Comparison of ENCODE assay signal across 27 mouse cellular contexts in genomic region chr3:109740466-109741102, GRCm38 (mm10).
DNase-seq lines count a peak whose midpoint lies in the region; ATAC-seq lines count a peak whose summit lies in the region.
"Had no signal": no experiment of that assay in that cellular context is flagged by ENCODE, and none has a peak within 500 bp of the region (broad histone marks: within the 10 kb centered on the region; RNA-seq: fewer than 3 reads in every experiment).

No protein-coding gene starts in this region.

- ATAC-seq in neural tube, embryonic 11.5 days (ENCODE audit: insufficient read depth, low FRiP score, low TSS enrichment), result no peak
- peak; percentile 59 to 62 for ATAC-seq in hematopoietic stem cell, adult 5-6 weeks (replicated peaks in 1 of 2; ENCODE audit: insufficient read depth in 1 of 2, low FRiP score in 2 of 2, low TSS enrichment in 1 of 2, low read depth in 1 of 2, poor library complexity in 2 of 2, severe bottlenecking in 2 of 2)
- ATAC-seq: CD4-positive, CD25-positive, alpha-beta regulatory T cell, adult 4 months; intestine, embryonic 15.5 days had no signal

- H3K27ac ChIP-seq in neural tube, embryonic 11.5 days (ENCODE audit: low read depth, low read length), result no peak overlapping the region
- H3K27ac ChIP-seq: gastrocnemius, adult 2 months; heart, embryonic 13.5 days; hindbrain, embryonic 15.5 days; intestine, embryonic 15.5 days; liver, embryonic 13.5 days had no signal

- no peaks in the 10 kb centered on the region for H3K36me3 ChIP-seq in neural tube, embryonic 11.5 days (ENCODE audit: control insufficient read depth, insufficient read depth, low read length)
- H3K36me3 ChIP-seq: heart, embryonic 13.5 days; hindbrain, embryonic 15.5 days; intestine, embryonic 15.5 days; liver, embryonic 13.5 days had no signal

- no peaks in the 10 kb centered on the region for H3K27me3 ChIP-seq in neural tube, embryonic 11.5 days (ENCODE audit: control insufficient read depth, insufficient read depth, low read length)
- H3K27me3 ChIP-seq: heart, embryonic 13.5 days; hindbrain, embryonic 15.5 days; intestine, embryonic 15.5 days; liver, embryonic 13.5 days; megakaryocyte, embryonic 14.5 days had no signal

- no peaks in the 10 kb centered on the region for H3K4me1 ChIP-seq in neural tube, embryonic 11.5 days (ENCODE audit: control insufficient read depth, insufficient read depth, low read length)
- H3K4me1 ChIP-seq: hindbrain, embryonic 15.5 days; intestine, embryonic 15.5 days; liver, embryonic 13.5 days; megakaryocyte, embryonic 14.5 days had no signal

- peak; percentile 12 for DNase-seq in embryo, embryonic 11 days
- DNase-seq in embryo, embryonic 10.5 days (ENCODE audit: low spot score), result no peak
- peak; percentile 10 for DNase-seq in neural tube, embryonic 11.5 days (ENCODE audit: low spot score)
- DNase-seq in neural tube, embryonic 10.5 days (ENCODE audit: extremely low spot score, low spot score), result no peak
- DNase-seq in mesoderm, embryonic 11.5 days (ENCODE audit: low read depth, low spot score), result peak; percentile 18
- DNase-seq in gastrocnemius, postnatal 4 days (ENCODE audit: low spot score in 2 of 2), result no peak
- no peak for DNase-seq in lung, postnatal 4 days
- DNase-seq: adrenal gland, postnatal 10 days; cerebellum, adult 9-10 months; gastrocnemius, adult 2 months; heart, adult 18-20 months; kidney, adult 9 months; kidney, postnatal 14 days; liver, embryonic 13.5 days; lung, adult 2 months; lung, postnatal 14 days; midbrain, embryonic 14.5 days; right cerebral cortex, adult 18-20 months; right cerebral cortex, postnatal 4 days; thymus, adult 18-20 months; thymus, postnatal 4 days had no signal

- no peak overlapping the region for H3K4me2 ChIP-seq in neural tube, embryonic 11.5 days (ENCODE audit: low read depth)
- H3K4me2 ChIP-seq: heart, embryonic 13.5 days; hindbrain, embryonic 15.5 days; intestine, embryonic 15.5 days; liver, embryonic 13.5 days had no signal

- no peak overlapping the region for H3K4me3 ChIP-seq in neural tube, embryonic 11.5 days (ENCODE audit: low read depth, low read length)
- H3K4me3 ChIP-seq: gastrocnemius, adult 2 months; heart, embryonic 13.5 days; hindbrain, embryonic 15.5 days; intestine, embryonic 15.5 days; liver, embryonic 13.5 days; megakaryocyte, embryonic 14.5 days had no signal

- H3K9ac ChIP-seq in neural tube, embryonic 11.5 days (ENCODE audit: low read length), result no peak overlapping the region
- H3K9ac ChIP-seq: heart, embryonic 13.5 days; hindbrain, embryonic 15.5 days; intestine, embryonic 15.5 days; liver, embryonic 13.5 days had no signal

- no peaks in the 10 kb centered on the region for H3K9me3 ChIP-seq in neural tube, embryonic 11.5 days (ENCODE audit: control insufficient read depth, low read length)
- H3K9me3 ChIP-seq: heart, embryonic 13.5 days; hindbrain, embryonic 15.5 days; intestine, embryonic 15.5 days; liver, embryonic 13.5 days had no signal

- 38% methylated on average over 2 of the region's 2 CpGs for WGBS in neural tube, embryonic 11.5 days

Comparison
In these comparisons a context has a peak if more than half of its experiments do, and no peak if none do; other contexts are left out.
1. DNase-seq: peak in embryo, embryonic 11 days (single experiment), neural tube, embryonic 11.5 days (single experiment) and mesoderm, embryonic 11.5 days (single experiment); none in embryo, embryonic 10.5 days (single experiment), neural tube, embryonic 10.5 days (single experiment), gastrocnemius, postnatal 4 days (0 of 2) and lung, postnatal 4 days (0 of 2).